Mouse (Mus musculus) gastrocnemius, adult 18-20 months (tissue): ENCODE measurements around the gene Mprip. TPM values are rescaled to one million over a fixed set of nuclear protein-coding genes. Genes with fewer than 3 reads are reported as not detected.

Source experiments
- DNase-seq: peaks from one replicate; pipeline ENCODE4 v3.0.0; 2021; ENCODE audit warnings: low spot score
- total RNA-seq, 2 experiments: library from RNA; stranded (reverse); gene quantifications; 2 replicates each; pipeline ENCODE4 v1.2.3; 2021

Gene Mprip
- total RNA-seq, 2 experiments from 2014 or later: 61.2 to 84.0 TPM

GRCm38 (mm10) chr11:59759178-59759577 lies 98.1 kb downstream of the Mprip start:
- DNase-seq: peak; percentile 52

GRCm38 (mm10) chr11:59759626-59760025 lies 98.5 kb downstream of the Mprip start:
- DNase-seq: no peak

- DNase-seq: no peak
Observed at GRCm38 (mm10) chr11:59760796-59761195, 99.7 kb downstream of the Mprip start.

DNA sequence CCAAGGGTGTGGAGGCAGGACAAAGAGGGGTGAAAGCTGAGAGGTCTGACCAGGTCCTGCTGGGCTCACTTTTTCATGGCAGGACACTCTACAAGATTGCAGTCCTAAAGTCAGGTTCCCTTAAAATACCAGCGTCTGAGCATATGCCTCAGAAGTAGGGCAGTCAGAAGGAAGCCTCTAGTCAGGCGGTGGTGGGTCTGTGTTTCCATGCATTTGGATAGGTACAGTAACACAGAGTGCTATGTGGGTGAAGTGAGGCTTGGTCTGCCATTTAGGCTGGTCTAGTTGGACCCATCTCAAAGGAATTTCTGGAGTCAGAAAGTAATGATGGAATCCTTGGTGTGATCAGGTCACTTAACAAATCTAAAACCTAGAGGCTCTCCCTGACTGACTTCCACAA lies 108.2 kb downstream of the Mprip start:
- DNase-seq: no peak

- DNase-seq: no peak
Observed at GRCm38 (mm10) chr11:59769738-59770137, 108.6 kb downstream of the Mprip start.

DNA sequence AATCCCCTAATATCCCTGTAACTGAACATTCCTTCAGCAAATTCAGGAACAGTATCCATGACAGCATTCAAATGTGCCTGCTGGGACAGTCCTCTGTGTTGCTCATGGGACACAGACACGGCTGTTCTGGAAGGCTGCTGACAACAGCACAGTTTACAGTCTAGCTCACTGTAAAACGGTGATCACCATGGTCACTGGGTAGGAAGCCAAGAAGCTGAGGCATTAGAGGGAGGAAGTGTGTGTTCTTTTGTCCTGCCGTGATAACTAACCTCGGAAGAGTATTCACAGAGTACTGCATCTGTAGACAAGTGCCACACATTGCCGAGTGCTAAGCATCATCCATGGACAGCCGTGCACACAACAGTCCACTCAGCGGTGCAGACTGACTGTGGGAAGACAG lies 109.6 kb downstream of the Mprip start:
- no peak for DNase-seq

DNA sequence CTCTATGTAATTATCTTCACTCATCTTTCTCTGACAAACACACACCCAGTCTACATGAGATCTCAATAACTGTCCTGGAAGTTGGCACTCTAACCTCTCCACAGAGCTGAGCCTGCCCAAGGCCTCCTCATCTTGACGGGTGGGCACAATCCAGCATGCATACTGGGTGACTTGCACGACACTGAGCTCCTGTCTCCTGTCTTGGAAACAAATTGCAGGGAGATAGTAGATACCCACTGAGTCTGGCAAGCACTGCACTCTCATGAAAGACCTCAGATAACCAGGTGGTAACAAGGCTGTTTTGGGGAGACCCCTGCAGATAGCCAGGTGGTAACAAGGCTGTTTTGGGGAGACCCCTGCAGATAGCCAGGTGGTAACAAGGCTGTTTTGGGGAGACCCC lies 111.2 kb downstream of the Mprip start:
- no peak for DNase-seq

GRCm38 (mm10) chr11:59772902-59773301 lies 111.8 kb downstream of the Mprip start:
- no peak for DNase-seq

DNA sequence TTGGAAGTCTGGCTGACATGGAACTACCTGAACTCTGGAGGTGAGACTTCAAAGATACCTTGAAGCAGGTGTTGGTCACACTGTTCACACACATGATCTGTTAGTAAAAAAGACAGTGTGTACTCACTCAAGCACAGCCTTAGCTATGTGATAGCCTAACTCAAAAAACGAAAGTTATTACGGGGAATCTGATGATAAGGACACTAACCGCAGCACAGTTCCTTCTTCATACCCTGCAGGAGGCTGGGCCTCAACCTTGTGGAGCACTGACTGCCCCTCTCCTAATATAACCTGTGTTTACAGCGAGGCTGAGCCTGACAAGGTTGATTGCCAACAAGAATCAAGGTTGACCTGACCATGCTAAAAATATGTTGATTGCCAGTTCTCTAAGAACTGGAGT lies 113.4 kb downstream of the Mprip start:
- no peak for DNase-seq

DNA sequence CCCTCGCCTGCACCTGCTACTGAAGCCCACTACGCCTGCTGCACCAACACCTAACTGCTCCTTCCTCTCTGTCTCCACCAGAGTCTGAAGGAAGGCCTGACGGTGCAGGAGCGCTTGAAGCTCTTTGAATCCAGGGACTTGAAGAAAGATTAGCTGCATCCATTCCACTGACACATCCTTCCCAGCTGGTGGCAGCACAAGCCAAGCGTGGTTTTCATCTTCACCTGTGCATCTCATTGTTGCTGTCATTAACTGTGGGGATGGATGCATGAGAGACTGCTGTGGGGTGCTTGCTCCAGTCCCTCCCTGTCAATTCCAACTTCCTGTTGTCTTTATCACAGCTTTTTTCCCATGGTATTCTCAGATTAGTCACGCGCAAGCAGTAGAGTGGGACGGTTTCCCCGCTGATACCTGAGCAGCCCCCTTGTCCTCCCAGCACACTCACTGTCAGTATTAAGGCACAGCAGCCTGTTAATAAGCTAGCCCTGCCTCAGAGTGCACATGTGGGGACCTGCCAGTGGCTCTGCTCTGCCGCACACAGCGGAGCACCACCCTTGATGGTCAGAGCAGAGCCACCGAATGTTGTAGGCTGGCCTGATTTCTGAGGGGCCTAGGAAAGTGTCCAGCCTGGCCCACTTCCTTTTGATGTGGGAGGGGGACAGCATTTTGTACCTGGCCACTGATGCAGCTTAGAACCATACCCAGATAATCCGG lies 114.5 kb downstream of the Mprip start:
- no peak for DNase-seq

GRCm38 (mm10) chr11:59777259-59777658 lies 116.2 kb downstream of the Mprip start:
- DNase-seq: no peak

DNA sequence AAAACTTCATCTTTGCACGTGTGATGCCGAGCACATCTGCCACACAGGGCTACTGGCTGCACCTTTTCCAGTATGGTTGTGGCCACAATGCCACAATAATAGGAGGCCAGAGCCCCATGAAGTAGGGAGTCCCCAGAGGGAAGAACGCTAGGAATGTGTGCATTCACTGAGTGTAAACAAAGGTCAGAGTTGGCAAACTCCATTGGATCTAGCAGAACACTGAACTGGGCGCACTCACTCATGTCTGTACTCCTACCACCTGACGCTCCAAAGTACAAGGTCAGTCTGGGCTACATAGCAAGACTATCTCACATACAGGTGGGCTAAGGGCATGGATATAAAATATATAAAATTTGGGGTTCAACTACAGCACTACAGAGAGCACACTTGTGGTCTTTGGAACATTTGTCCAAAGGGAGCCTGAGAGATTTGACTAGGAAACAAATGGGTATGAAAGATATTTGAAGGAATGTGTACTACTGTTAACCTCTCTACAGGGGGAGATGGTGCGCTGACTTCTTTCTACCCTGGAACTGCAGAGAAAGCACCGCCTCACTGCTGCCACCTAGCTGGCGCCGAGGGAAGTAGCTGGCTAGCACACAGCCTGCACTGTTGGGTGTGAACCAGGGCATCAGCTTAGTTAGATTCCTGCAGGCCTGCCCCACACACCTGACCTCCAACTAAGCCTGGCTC lies 117.2 kb downstream of the Mprip start:
- peak; percentile 73 for DNase-seq

- no peak for DNase-seq
Observed at GRCm38 (mm10) chr11:59778874-59779223, 117.7 kb downstream of the Mprip start.

DNA sequence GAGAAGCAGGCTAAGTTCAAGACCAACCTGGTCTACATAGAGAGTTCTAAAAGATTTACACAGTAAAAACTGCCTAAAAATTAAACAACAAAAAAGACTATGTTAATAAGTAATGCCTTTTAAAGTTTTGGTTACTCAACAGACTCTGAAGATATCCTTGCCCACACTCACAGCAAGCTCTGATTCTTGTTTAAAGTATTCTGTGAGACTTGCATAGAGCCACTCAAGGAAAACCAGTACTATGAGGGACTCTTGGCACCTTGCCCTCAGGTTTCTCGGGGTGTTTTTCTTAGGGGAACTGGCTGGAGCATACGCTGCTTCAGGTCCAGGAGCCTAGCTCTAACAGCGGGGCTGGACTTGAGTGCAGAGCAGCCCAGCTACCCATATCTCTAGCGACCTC lies 118.3 kb downstream of the Mprip start:
- no peak for DNase-seq

- no peak for DNase-seq
Observed at GRCm38 (mm10) chr11:59780241-59780640, 119.1 kb downstream of the Mprip start.

DNA sequence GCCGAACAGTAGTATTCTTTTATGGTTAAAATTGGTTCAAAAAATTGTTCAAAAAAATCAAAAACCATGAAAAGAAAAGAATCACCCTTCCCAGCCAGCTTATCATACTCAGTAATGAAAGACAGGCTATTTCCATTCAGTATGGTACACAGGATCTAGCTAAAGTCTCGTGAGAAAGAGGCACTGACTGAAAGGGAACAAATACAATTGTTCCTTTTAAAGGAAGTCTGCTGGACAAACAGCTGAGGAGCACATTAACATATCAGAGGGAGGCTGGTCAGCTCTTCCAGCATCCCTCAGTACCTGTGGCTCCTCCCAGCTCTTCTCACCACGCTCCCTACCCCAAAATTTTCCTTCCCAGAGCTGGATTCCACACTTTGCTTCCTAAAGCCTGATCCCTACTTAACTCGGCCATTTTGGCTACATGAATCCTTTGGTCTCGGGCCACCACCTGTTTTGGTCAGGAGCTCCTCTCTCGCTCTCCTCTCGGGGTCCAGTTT lies 121.0 kb downstream of the Mprip start:
- no peak for DNase-seq

- no peak for DNase-seq
Observed at GRCm38 (mm10) chr11:59783591-59783990, 122.5 kb downstream of the Mprip start.

DNA sequence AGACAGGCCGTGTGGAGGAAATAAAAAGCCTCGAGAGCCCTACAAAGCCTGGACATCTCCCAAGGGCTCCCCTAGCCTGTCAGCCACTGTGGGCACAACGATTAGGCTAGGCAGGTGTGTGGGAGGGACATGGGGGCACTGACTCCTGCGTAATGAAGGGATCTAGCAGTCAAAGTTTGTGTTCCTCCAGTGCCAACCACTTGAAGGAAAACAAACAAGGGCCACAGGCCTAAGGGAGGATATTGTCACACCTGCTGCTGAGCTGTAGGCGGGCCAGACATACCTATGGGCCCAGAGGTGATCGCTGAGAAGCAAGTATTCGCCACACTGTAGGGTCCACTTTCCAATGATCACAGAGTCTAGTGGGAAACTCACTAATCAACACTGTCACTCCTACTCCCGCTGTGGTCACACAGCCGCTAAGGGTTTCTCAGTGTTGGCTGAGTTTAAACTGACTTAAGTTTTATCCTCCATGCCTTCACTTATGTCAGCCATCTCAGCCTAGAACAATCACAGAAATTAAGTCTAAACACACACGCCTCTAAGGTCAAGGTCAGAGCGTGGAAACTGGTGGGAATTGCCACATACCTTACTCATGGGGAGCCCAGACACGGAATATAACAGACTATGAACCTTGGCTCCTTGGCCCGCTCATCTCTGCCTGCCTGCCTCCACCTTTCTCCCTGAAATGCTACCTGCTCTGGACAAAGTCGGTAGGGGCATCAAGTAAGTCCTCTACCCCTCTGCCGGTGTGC lies 125.5 kb downstream of the Mprip start:
- no peak for DNase-seq

DNA sequence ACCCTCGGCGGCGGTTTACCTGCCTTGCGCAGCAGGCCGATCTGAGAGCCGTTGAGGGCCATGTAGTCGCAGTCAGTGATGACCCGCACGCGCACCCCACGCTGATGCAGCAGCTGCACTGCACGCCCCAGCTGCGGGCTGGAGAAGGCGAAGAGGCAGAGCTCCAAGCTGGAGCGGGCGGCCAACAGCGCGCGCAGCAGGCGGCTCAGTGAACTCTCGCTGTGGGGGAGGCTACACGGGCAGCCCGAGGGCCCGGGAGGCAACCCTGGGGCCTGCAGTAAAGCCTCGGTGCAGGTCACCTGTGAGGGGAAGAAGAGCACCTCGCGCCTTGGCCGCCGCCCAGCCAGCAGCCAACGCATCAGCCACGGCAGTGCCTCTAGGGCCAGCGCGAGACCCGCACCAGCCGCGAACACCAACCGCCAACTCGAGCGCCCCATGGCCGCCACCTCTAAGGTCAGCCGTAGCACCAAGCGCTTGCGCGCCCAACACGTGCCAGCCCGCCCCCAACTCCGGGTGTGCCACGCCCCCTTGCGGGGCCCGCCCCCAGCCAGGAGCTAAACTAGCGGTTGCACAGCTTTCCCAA lies 126.2 kb downstream of the Mprip start, which contains the start of gene Pld6:
Gene Pld6, minus strand, starts transcription at position 447 of the 583 bp plus-strand sequence.
- DNase-seq: no peak

DNA sequence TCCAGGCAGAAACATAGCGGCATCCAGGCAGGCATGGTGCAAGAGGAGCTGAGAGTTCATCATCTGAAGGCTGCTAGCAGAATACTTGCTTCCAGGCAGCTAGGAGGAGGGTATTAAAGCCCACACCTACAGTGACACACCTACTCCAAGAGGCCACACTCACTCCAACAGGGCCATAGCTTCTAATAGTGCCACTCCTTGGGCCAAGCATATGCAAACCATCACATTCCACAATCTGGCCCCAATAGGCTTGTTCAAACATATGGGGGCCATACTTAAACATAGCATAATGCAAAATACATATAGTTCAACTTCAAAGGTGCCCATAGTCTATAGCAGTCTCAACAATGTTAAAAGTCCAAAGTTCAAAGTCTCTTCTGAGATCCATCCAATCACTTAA lies 128.2 kb downstream of the Mprip start:
- no peak for DNase-seq

- no peak for DNase-seq
Observed at GRCm38 (mm10) chr11:59793390-59793789, 132.3 kb downstream of the Mprip start.

- no peak for DNase-seq
Observed at GRCm38 (mm10) chr11:59800412-59800811, 139.3 kb downstream of the Mprip start.
